Mouse (Mus musculus) ES-CJ7 (cell line): ENCODE measurements around the gene Bcat2.

ENCODE experiments used
- DNase-seq: peaks from one replicate; pipeline ENCODE4 v3.0.0; 2011; ENCODE audit warnings: low read depth, low spot score

Gene Bcat2

DNA sequence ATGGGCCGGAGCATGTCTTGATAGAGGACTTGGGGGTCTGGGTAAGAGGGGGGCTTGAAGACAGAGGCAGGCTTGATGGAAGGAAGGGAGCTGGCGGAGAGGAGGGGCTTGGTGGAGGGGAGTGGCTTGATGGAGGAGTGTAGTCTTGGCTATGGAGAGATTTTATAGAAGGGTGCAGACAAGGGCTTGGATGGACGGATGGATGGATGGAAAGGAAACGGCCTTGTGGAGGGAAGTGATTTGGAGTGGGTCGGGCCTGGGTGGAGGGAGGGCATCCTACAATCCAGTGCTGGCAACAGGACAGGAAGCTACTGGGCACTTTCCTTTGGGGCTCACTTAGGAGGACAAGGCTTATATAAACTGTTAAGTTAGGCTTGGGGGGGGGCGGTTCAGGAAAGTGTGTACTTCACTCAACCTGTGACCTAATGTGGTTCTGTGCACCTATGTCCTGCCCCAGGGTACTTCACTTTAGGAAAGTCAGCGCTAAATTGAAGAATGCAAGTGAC, 56.7 kb downstream of the Bcat2 start:
- DNase-seq = no peak

DNA sequence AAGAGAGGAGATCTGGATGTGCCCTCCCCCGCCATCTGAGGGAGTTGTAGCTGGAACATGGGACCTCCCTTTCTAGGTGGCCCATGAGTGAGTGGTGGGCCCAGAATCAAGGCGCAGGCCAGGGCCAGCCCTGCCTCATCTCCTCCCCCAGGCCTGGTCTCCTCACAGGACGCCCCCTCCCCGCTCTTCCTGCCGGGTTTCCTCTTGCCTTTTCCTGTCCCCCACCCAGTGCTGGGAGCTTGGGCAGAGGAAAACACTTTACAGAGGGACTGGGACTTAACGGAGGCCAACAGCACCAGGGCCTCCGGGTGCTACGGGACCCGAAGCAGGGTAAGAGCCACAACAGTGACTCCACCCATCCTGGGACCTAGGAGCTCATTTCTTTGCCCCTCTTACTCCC, 57.3 kb downstream of the Bcat2 start, which contains the start of gene Rasip1:
TSS of gene Rasip1 (plus strand) at position 228 of the 400 bp plus-strand sequence.
- DNase-seq = no peak

DNA sequence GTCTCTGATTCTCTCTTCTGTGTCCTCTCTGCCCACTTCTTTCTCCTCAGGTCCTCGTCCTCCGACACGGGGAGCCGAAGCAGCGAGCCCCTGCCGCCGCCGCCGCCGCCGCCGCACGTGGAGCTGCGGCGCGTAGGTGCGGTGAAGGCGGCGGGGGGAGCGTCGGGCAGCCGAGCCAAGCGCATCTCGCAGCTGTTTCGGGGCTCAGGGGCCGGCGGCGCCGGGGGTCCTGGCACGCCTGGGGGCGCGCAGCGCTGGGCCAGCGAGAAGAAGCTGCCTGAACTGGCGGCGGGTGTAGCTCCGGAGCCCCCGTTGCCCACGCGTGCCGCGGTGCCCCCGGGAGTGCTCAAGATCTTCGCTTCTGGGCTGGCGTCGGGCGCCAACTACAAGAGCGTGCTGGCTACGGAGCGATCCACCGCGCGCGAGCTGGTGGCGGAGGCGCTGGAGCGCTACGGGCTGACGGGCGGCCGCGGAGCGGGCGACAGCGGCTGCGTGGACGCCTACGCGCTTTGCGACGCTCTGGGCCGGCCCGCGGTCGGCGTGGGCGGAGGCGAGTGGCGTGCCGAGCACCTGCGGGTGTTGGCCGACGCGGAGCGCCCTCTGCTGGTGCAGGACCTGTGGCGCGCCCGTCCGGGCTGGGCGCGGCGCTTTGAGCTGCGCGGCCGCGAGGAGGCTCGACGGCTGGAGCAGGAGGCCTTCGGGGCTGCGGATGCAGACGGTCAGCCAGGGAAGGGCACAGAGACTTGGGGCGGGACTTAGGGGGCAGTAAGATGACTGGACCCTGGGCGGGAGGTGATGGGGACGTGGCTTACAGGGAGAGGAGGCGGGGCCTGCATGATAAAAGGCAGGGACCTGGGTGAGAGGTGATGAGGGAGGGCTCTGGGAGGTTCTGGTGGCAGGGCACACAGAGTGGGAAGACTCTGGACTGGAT, 58.7 kb downstream of the Bcat2 start:
- peak; percentile 88 for DNase-seq

DNA sequence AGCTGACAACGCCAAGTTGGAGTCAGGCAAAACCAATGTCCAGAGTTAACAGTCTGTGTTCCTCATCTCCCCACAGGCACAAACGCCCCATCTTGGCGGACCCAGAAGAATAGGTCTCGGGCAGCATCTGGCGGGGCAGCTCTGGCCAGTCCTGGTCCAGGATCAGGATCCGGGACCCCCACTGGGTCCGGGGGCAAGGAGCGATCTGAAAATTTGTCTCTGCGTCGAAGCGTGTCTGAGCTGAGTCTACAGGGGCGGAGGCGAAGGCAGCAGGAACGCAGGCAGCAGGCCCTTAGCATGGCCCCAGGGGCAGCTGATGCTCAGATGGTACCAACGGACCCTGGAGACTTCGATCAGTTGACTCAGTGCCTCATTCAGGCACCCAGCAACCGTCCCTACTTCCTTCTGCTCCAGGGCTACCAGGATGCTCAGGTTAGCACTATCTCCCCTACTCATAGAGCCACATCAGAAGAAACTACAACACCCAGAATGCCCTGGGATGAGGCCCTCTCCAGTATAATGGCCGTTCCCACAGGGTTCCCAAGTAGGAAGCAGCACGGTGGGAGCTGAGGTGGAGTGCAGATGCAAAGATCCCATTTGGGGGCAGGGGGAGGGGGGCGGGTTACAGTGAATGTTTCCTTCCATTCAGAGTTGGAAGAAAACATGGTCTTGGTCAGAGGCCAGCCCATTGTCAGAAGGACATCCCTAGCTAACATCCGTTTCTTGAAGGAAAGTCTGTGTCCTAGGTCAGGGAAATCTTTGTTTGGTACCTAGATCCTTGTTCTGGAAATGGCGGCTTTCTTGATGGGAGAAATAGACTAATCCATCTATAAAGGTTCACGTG, 60.3 kb downstream of the Bcat2 start:
- DNase-seq = peak; percentile 75

- no peak for DNase-seq
Observed at GRCm38 (mm10) chr7:45632499-45632898, 62.5 kb downstream of the Bcat2 start.

- no peak for DNase-seq
Observed at GRCm38 (mm10) chr7:45634946-45635681, 65.2 kb downstream of the Bcat2 start.

- no peak for DNase-seq
Observed at GRCm38 (mm10) chr7:45635711-45636688, 66.0 kb downstream of the Bcat2 start.

DNA sequence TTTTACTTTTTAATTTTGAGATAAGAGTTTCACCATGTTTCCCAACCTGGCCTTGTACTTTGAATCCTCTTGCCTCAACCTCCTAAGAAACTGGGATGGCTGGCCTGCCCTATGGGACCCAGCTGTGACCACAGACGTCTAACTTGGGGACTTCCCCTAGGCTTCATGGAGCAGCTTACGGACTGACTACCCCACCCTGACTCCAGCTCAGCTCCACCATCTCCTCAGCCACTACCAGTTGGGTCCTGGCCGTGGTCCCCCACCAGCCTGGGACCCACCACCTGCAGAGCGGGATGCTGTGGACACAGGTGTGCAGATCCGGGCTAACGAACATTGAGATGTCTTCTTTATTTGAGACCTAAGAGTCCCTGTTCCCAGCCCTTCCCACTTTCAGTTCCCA, 67.8 kb downstream of the Bcat2 start:
- no peak for DNase-seq

- peak; percentile 98 for DNase-seq
Observed at GRCm38 (mm10) chr7:45638623-45639401, 68.9 kb downstream of the Bcat2 start.
